Mouse (Mus musculus) intestine, embryonic 15.5 days (tissue): Measurements from ENCODE around the gene Eps15l1. TPM values are rescaled to one million over a fixed set of nuclear protein-coding genes. Genes with fewer than 3 reads are reported as not detected.
A peak's percentile ranks its signal among the peaks of the same experiment; 100 is the strongest.

Source experiments
- ATAC-seq: fragments of 200-750 bp; cut with Nextera tagmentation; 2 replicates; pipeline ENCODE4 v1.8.0; 2017; ENCODE audit warnings: moderate TSS enrichment, moderate library complexity
- H3K27ac ChIP-seq: fragments of 300-500 bp; sonication (generic); 2 replicates; pipeline ENCODE4 v1.5.1; 2015; ENCODE audit warnings: mild to moderate bottlenecking, inconsistent platforms
- H3K27me3 ChIP-seq: fragments of 300-500 bp; sonication (generic); replicated peaks from 2 replicates; pipeline ENCODE4 v1.6.1; 2015; ENCODE audit warnings: inconsistent platforms
- H3K36me3 ChIP-seq: fragments of 300-500 bp; sonication (generic); 2 replicates; pipeline ENCODE4 v1.6.1; 2015; ENCODE audit warnings: inconsistent platforms
- H3K4me1 ChIP-seq: fragments of 300-500 bp; sonication (generic); replicated peaks from 2 replicates; pipeline ENCODE4 v1.6.1; 2015; ENCODE audit warnings: inconsistent platforms
- H3K4me2 ChIP-seq: fragments of 300-500 bp; sonication (generic); replicated peaks from 2 replicates; pipeline ENCODE4 v1.6.1; 2015; ENCODE audit warnings: mild to moderate bottlenecking, inconsistent platforms
- H3K4me3 ChIP-seq: fragments of 300-500 bp; sonication (generic); replicated peaks from 2 replicates; pipeline ENCODE4 v1.5.1; 2015; ENCODE audit warnings: inconsistent platforms
- H3K9ac ChIP-seq: fragments of 300-500 bp; sonication (generic); 2 replicates; pipeline ENCODE4 v1.6.1; 2015; ENCODE audit warnings: inconsistent platforms
- H3K9me3 ChIP-seq: fragments of 300-500 bp; sonication (generic); 2 replicates; pipeline ENCODE4 v1.6.1; 2016; ENCODE audit warnings: inconsistent platforms
- WGBS: fragments of 180-500 bp; shearing (Covaris S2); methylation state at CpG from one replicate; pipeline ENCODE4 v1.1.7; 2015; 5-methylcytosine and 5-hydroxymethylcytosine counted together
- polyA plus RNA-seq: library from polyadenylated mRNA; unstranded; fragments of >200 nt; fragmentation: Nextera tagmentation; extraction: Ambion mirVana; gene quantifications from 2 replicates; pipeline ENCODE4 v1.2.1, GENCODE M21; 2015

The Eps15l1 gene
- polyA plus RNA-seq = 43.6 and 45.5 TPM in 2 replicates

GRCm38 (mm10) chr8:72421362-72422335, at the start of gene Eps15l1:
Gene Eps15l1 (minus strand): TSS chr8:72421460.
- H3K4me1 ChIP-seq = peaks cover 29% of the 10 kb centered on the region
- WGBS = under 1% methylated on average over 48 of the region's 48 CpGs
- 0 out of 2 replicates have a peak, but pooled peaks cover 3% of the 10 kb centered on the region for H3K36me3 ChIP-seq
- H3K4me2 ChIP-seq = peak within 1 kb of the TSS; percentile 83
- H3K4me3 ChIP-seq = peak within 1 kb of the TSS; percentile 80
- no peaks in the 10 kb centered on the region for H3K27me3 ChIP-seq
- peak within 1 kb of the TSS; percentile 91 for H3K9ac ChIP-seq
- H3K27ac ChIP-seq = peak within 1 kb of the TSS; percentile 86
- ATAC-seq = peak; percentile 98
- no peaks in the 10 kb centered on the region for H3K9me3 ChIP-seq

- peaks cover 8% of the 10 kb centered on the region; the same call in 1 of the 2 replicates for H3K4me1 ChIP-seq
- WGBS = 93% methylated on average over 7 of the region's 7 CpGs
- H3K36me3 ChIP-seq = peaks cover 61% of the 10 kb centered on the region
- no peak overlapping the region for H3K4me3 ChIP-seq
- no peaks in the 10 kb centered on the region for H3K9me3 ChIP-seq
- H3K4me2 ChIP-seq = no peak overlapping the region
- H3K27ac ChIP-seq = no peak overlapping the region
- no peaks in the 10 kb centered on the region for H3K27me3 ChIP-seq
- no peak for ATAC-seq
- H3K9ac ChIP-seq = no peak overlapping the region
Measured at GRCm38 (mm10) chr8:72470684-72471083, 49.4 kb upstream of the Eps15l1 start.

GRCm38 (mm10) chr8:72469984-72470383, 48.7 kb upstream of the Eps15l1 start:
- Histone ChIP-seq H3K4me2 (no peak overlapping the region), H3K9ac (no peak overlapping the region), H3K4me3 (no peak overlapping the region), H3K9me3 (no peaks in the 10 kb centered on the region), H3K27ac (no peak overlapping the region), H3K27me3 (no peaks in the 10 kb centered on the region), H3K36me3 (peaks cover 68% of the 10 kb centered on the region), H3K4me1 (peaks cover 8% of the 10 kb centered on the region; the same call in 1 of the 2 replicates)
- WGBS = 93% methylated on average over 8 of the region's 8 CpGs
- ATAC-seq = no peak

GRCm38 (mm10) chr8:72469243-72469642, 48.0 kb upstream of the Eps15l1 start:
- Histone ChIP-seq H3K4me1 (peaks cover 8% of the 10 kb centered on the region; the same call in 1 of the 2 replicates), H3K9me3 (no peaks in the 10 kb centered on the region), H3K27me3 (no peaks in the 10 kb centered on the region), H3K27ac (no peak overlapping the region), H3K36me3 (peaks cover 73% of the 10 kb centered on the region), H3K4me3 (no peak overlapping the region), H3K4me2 (no peak overlapping the region), H3K9ac (no peak overlapping the region)
- 92% methylated on average over 2 of the region's 2 CpGs for WGBS
- ATAC-seq = no peak

GRCm38 (mm10) chr8:72464211-72464610, 43.0 kb upstream of the Eps15l1 start:
- no peaks in the 10 kb centered on the region for H3K4me1 ChIP-seq
- no peak overlapping the region for H3K9ac ChIP-seq
- no peaks in the 10 kb centered on the region for H3K9me3 ChIP-seq
- no peak overlapping the region for H3K27ac ChIP-seq
- H3K27me3 ChIP-seq = no peaks in the 10 kb centered on the region
- no peak overlapping the region for H3K4me3 ChIP-seq
- WGBS = 93% methylated on average over 10 of the region's 10 CpGs
- ATAC-seq = no peak
- H3K36me3 ChIP-seq = peaks cover 87% of the 10 kb centered on the region
- H3K4me2 ChIP-seq = no peak overlapping the region

- Histone ChIP-seq H3K27me3 (no peaks in the 10 kb centered on the region), H3K9ac (no peak overlapping the region), H3K27ac (no peak overlapping the region), H3K4me2 (no peak overlapping the region), H3K4me3 (no peak overlapping the region), H3K36me3 (peaks cover 58% of the 10 kb centered on the region), H3K4me1 (no peaks in the 10 kb centered on the region), H3K9me3 (no peaks in the 10 kb centered on the region)
- ATAC-seq = no peak
- 91% methylated on average over 4 of the region's 4 CpGs for WGBS
Measured at GRCm38 (mm10) chr8:72459881-72460533, 38.7 kb upstream of the Eps15l1 start.

- Histone ChIP-seq H3K4me1 (no peaks in the 10 kb centered on the region), H3K4me3 (no peak overlapping the region), H3K9ac (no peak overlapping the region), H3K36me3 (peaks cover 52% of the 10 kb centered on the region), H3K4me2 (no peak overlapping the region), H3K27me3 (no peaks in the 10 kb centered on the region), H3K9me3 (no peaks in the 10 kb centered on the region), H3K27ac (no peak overlapping the region)
- WGBS = 82% methylated on average over 6 of the region's 6 CpGs
- no peak for ATAC-seq
Measured at GRCm38 (mm10) chr8:72458457-72458856, 37.2 kb upstream of the Eps15l1 start.

- Histone ChIP-seq H3K4me1 (no peaks in the 10 kb centered on the region), H3K27ac (no peak overlapping the region), H3K9ac (no peak overlapping the region), H3K4me2 (no peak overlapping the region), H3K9me3 (no peaks in the 10 kb centered on the region), H3K27me3 (no peaks in the 10 kb centered on the region), H3K36me3 (peaks cover 46% of the 10 kb centered on the region), H3K4me3 (no peak overlapping the region)
- ATAC-seq = no peak
- WGBS = 88% methylated on average over 3 of the region's 3 CpGs
Measured at GRCm38 (mm10) chr8:72457806-72458205, 36.5 kb upstream of the Eps15l1 start.

- WGBS = 86% methylated on average over 4 of the region's 4 CpGs
- Histone ChIP-seq H3K4me1 (no peaks in the 10 kb centered on the region), H3K36me3 (peaks cover 26% of the 10 kb centered on the region), H3K4me3 (no peak overlapping the region), H3K27me3 (no peaks in the 10 kb centered on the region), H3K4me2 (no peak overlapping the region), H3K27ac (no peak overlapping the region), H3K9me3 (no peaks in the 10 kb centered on the region), H3K9ac (no peak overlapping the region)
- ATAC-seq = no peak
Measured at GRCm38 (mm10) chr8:72455317-72455716, 34.1 kb upstream of the Eps15l1 start.

- H3K4me3 ChIP-seq = no peak overlapping the region
- no peak overlapping the region for H3K4me2 ChIP-seq
- H3K4me1 ChIP-seq = no peaks in the 10 kb centered on the region
- H3K9me3 ChIP-seq = no peaks in the 10 kb centered on the region
- no peaks in the 10 kb centered on the region for H3K27me3 ChIP-seq
- ATAC-seq = no peak
- H3K9ac ChIP-seq = no peak overlapping the region
- H3K27ac ChIP-seq = no peak overlapping the region
- 94% methylated on average over 2 of the region's 2 CpGs for WGBS
- peaks cover 29% of the 10 kb centered on the region; the same call in 1 of the 2 replicates for H3K36me3 ChIP-seq
Measured at GRCm38 (mm10) chr8:72453904-72454303, 32.6 kb upstream of the Eps15l1 start.

- Histone ChIP-seq H3K27me3 (no peaks in the 10 kb centered on the region), H3K27ac (no peak overlapping the region), H3K36me3 (peaks cover 24% of the 10 kb centered on the region; the same call in 1 of the 2 replicates), H3K4me1 (no peaks in the 10 kb centered on the region), H3K4me3 (no peak overlapping the region), H3K9ac (no peak overlapping the region), H3K9me3 (no peaks in the 10 kb centered on the region), H3K4me2 (no peak overlapping the region)
- ATAC-seq = 0 out of 2 replicates have a peak, but pooled peaks have one; percentile 28
- WGBS = 61% methylated on average over 8 of the region's 8 CpGs
Measured at GRCm38 (mm10) chr8:72451516-72451915, 30.3 kb upstream of the Eps15l1 start.

- no peak overlapping the region for H3K4me2 ChIP-seq
- no peaks in the 10 kb centered on the region for H3K27me3 ChIP-seq
- no peak overlapping the region for H3K27ac ChIP-seq
- WGBS = 92% methylated on average over 6 of the region's 6 CpGs
- no peak overlapping the region for H3K9ac ChIP-seq
- peaks cover 8% of the 10 kb centered on the region; the same call in 1 of the 2 replicates for H3K36me3 ChIP-seq
- H3K4me1 ChIP-seq = 0 out of 2 replicates have a peak, but pooled peaks cover 3% of the 10 kb centered on the region
- no peak overlapping the region for H3K4me3 ChIP-seq
- no peaks in the 10 kb centered on the region for H3K9me3 ChIP-seq
- no peak for ATAC-seq
Measured at GRCm38 (mm10) chr8:72445071-72445470, 23.8 kb upstream of the Eps15l1 start.
